Mouse (Mus musculus): ENCODE results near the gene Wdpcp.
"Not testable (repeated sequence)": the region's sequence is repeated elsewhere in the genome, so short reads cannot be mapped to it uniquely, and the experiment has no call there.

The Wdpcp gene

GRCm38 (mm10) chr11:21571700-21572381, at the start of gene Wdpcp, which contains the start of gene Mdh1:
Gene Wdpcp (plus strand): TSS chr11:21572235.
Gene Mdh1 (minus strand): TSS chr11:21572367.
- peak; percentile 99 for DNase-seq (ENCODE audit: low read depth, low spot score)

DNA sequence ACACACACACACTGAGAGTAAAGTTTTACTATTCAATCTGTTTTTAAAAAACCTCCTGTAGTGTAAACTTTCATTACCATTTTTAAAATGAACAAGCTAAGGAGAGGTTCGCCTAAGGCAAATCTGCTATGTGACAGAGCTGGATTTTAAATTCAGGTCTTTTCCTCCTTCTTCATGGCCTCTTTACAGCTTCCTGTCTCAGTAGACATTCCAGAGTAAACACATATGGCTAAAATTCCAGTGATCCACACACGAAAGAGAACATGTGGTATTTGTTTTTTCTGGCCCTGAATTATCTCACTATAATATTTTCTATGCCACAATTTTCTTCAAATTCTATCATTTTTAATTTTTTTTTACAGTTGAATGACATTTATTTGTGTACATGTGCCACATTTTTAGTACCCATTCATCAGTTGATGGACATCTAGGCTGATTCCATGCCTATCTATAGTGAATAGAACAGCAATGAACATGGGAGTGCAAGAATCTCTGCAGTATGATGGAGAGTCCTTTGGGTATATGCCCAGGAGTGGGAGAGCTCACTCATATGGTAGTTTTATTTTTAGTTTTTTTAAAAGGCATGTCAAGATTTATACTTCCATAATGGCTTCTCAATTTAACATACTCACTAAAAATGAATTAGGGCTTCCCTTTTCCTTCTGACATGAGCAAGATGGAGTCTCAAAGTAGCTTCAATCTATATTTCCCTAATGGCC, 43.2 kb upstream of the Wdpcp start:
- DNase-seq (ENCODE audit: low read depth, low spot score), result peak; percentile 13

- not testable (repeated sequence) for DNase-seq (ENCODE audit: low read depth, low spot score)
Measured at GRCm38 (mm10) chr11:21530856-21531255, 41.2 kb upstream of the Wdpcp start.

DNA sequence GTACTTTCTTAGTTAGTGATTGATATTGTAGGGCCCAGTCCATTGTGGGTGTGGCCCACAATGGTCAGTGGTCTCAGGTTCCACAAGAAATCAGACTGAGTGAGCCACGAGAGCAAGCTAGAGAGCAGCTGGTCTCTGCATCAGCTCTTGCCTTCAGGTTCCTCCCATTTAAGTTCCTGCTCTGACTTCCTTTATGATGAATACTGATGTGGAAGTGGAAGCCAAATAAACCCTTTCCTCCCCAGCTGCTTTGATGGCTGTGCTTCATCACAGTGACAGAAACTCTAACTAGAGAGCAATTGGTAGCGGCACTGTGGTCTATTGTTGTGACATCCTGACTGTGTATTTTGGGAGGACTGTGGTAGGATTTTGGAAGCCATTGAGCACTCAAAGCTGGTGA, 32.0 kb upstream of the Wdpcp start:
- no peak for DNase-seq (ENCODE audit: low read depth, low spot score)

- DNase-seq (ENCODE audit: low read depth, low spot score), result no peak
Measured at GRCm38 (mm10) chr11:21540622-21541021, 31.4 kb upstream of the Wdpcp start.

DNA sequence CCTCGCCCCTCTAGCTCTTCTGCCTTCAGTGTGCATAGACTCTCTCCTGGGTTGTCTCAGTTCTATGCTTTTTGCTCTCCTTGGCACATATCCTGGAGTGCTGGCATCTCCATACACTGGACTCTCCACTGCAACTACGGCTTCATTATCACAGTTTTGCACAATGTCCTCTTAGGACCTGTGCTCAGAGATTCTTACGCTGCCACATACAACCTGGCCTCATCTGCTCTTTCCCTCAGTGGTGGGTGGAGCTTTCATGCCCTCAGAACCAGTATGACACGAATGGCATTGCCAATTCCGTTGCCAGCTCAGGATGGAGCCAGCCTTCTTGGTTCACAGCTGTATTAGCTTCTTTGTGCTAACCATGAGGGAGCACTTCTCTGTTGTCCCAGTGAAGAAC, 29.3 kb upstream of the Wdpcp start:
- no peak for DNase-seq (ENCODE audit: low read depth, low spot score)

DNA sequence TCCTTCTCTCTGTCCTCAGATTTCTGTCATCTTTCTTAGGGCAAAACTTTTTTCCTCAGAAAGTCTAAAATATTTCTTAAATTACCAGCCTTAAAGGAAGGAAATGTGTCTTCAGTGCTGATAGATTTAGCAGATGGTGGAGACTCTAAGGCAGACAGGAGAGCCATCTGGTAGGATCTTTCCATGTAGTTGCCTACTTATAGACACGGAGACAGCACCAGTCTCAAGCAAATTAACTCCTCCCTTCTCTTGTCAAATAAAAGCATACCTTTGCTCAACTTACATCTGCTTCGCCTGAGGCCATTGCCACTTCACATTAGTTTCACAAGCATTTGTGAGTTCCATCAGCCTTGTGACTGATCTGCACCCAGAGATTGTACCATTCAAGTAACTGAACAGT, 27.0 kb upstream of the Wdpcp start:
- DNase-seq (ENCODE audit: low read depth, low spot score), result no peak

GRCm38 (mm10) chr11:21545951-21546350, 26.1 kb upstream of the Wdpcp start:
- no peak for DNase-seq (ENCODE audit: low read depth, low spot score)

DNA sequence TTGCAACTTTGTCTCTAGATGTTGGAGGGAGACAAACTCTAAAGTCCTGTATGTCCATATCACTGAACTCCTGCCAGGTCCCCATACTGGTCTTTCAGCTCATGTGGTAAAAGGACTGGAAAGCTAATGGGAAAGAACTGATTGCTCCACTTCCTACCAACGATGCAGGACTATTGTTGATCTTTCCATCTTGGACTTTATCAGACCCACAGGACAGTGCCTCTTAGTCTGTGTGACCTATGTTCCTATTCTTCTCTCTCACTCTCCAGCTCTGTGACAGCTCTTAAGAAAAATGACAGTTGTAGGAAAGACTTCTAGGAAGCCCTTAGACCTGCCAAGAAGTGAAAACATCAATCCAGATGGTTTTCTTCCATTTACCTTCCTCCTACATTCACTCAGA, 25.4 kb upstream of the Wdpcp start:
- no peak for DNase-seq (ENCODE audit: low read depth, low spot score)

GRCm38 (mm10) chr11:21547518-21547917, 24.5 kb upstream of the Wdpcp start:
- no peak for DNase-seq (ENCODE audit: low read depth, low spot score)

- no peak for DNase-seq (ENCODE audit: low read depth, low spot score)
Measured at GRCm38 (mm10) chr11:21549052-21549451, 23.0 kb upstream of the Wdpcp start.

DNA sequence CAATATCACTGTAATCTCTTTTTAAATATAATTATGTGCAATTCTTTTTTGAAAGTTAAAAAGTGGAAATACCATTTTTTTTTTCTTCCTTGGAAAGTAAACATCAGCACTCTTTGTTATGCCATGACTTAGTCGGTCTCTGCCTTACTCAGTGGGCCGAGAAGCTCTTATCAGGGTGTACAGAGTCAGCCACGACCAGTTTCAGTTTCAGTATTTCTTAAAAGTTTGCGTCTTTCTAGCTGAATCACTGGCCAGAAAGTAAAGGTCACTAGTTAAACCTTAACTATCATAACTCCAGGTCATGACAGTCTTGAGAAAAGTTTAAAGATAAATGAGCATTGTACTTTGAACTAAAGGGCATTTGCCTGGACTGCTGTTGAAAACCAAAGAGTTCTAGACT, 22.3 kb upstream of the Wdpcp start:
- DNase-seq (ENCODE audit: low read depth, low spot score), result no peak

- no peak for DNase-seq (ENCODE audit: low read depth, low spot score)
Measured at GRCm38 (mm10) chr11:21550222-21551173, 21.5 kb upstream of the Wdpcp start.

DNA sequence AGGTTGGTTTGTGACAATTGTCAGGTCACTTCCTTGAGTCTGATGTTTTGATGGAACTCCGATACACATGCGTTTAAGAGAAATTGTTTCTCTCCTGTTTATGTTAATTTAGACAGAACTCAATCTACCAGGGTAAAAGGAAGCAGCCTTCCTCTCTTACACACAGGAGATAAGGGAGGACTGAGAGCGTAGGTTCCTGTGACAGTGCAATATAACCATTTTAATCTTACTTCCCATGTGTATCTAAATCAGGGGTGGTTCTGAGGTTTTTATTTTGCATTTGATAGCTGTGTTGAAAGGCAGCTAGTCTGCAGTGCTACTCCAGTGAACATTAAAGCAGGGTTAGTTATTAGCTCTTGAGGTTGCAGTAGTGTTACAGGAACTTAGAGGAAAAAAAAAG, 20.0 kb upstream of the Wdpcp start:
- DNase-seq (ENCODE audit: low read depth, low spot score), result no peak

GRCm38 (mm10) chr11:21559727-21560126, 12.3 kb upstream of the Wdpcp start:
- DNase-seq (ENCODE audit: low read depth, low spot score), result no peak

GRCm38 (mm10) chr11:21561347-21561746, 10.7 kb upstream of the Wdpcp start:
- DNase-seq (ENCODE audit: low read depth, low spot score), result no peak

DNA sequence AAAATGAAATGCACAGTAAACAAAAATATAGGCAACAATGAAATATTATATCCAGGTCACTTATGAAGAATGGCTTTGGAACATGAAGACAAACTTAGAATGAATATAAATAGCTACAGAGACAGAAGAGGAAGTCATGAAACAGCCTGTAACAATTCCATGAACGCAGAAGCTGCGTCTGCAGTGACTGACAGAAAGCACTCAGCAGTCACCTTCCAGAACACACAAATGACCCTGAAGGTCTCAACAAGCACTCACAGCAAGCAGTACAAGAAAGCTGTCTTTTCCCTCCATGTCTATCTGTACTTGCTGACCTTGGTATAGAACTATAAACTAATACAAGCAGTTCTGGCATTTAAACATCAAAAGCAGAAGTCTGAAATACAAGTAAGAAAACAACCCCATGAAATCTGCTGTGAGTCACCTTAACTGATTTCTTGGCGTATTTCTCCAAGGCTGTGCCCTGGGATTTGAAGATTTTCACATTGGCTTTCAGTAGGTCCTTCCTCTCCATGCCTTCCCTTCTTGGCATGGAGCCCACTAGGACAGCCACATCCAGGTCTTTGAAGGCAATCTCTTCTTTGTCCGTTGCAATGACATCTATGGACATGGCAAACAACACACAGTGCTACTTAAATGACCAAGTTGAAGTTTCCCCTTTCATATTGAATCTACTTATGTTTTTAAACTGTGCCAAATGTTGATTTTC, 8.3 kb upstream of the Wdpcp start:
- no peak for DNase-seq (ENCODE audit: low read depth, low spot score)

GRCm38 (mm10) chr11:21564681-21565405, 7.2 kb upstream of the Wdpcp start:
- no peak for DNase-seq (ENCODE audit: low read depth, low spot score)

- no peak for DNase-seq (ENCODE audit: low read depth, low spot score)
Measured at GRCm38 (mm10) chr11:21566934-21567333, 5.1 kb upstream of the Wdpcp start.

GRCm38 (mm10) chr11:21567733-21568132, 4.3 kb upstream of the Wdpcp start:
- DNase-seq (ENCODE audit: low read depth, low spot score), result no peak

DNA sequence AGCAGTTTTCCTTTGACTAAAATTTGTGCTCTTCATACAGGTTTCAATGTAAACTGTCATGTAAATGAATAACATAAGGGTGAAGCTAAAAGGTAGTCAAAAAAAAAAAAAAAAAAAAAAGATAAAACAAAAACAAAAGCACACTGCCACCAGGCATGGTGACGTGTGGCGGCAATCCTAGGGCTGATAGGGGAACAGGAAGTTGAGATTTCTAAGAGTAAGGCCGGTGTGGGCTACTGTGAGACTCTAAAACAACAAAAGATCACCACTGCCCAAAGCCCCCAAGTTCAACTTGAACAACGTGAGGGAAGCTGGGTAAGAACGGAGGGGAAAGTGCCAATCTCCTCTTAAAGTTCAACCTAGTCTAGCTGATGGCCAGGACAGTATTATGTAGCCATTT, 3.0 kb upstream of the Wdpcp start:
- no peak for DNase-seq (ENCODE audit: low read depth, low spot score)
